Mouse (Mus musculus) adrenal gland, postnatal 14 days (tissue): Measurements from ENCODE around the gene Itpr1. TPM values are rescaled to one million over a fixed set of nuclear protein-coding genes. Genes with fewer than 3 reads are reported as not detected.
A peak's percentile ranks its signal among the peaks of the same experiment; 100 is the strongest.

Experiments
- DNase-seq: peaks from one replicate; pipeline ENCODE4 v3.0.0; 2021; ENCODE audit warnings: mixed read lengths
- total RNA-seq: library from RNA; stranded (reverse); gene quantifications from 2 replicates; pipeline ENCODE4 v1.2.3, GENCODE M21; 2021

The Itpr1 gene
- total RNA-seq, 1 experiment from 2014 or later, result 121 TPM

- DNase-seq, result no peak
Observed at GRCm38 (mm10) chr6:108278826-108279630, 66.1 kb downstream of the Itpr1 start.

DNA sequence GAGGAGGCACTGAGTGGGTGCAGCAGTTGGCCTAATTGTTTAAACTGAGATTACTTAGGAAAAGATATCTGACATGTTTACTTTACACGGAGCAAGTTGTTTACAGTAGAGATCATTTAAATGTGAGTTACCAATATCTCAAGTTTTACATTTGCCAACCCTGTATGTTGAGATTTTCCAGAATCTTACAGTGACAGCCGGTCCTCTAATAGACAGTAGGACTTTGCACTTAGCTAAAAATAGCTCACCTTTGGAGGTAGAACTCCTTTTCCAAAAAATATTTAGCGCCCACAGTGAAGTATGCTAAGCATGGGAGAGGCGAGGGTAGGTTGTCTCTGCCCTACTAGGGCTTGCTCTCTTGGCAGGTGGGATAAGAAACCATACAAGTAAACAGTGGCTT lies 69.2 kb downstream of the Itpr1 start:
- DNase-seq, result no peak

- no peak for DNase-seq
Observed at GRCm38 (mm10) chr6:108282621-108283020, 69.7 kb downstream of the Itpr1 start.

DNA sequence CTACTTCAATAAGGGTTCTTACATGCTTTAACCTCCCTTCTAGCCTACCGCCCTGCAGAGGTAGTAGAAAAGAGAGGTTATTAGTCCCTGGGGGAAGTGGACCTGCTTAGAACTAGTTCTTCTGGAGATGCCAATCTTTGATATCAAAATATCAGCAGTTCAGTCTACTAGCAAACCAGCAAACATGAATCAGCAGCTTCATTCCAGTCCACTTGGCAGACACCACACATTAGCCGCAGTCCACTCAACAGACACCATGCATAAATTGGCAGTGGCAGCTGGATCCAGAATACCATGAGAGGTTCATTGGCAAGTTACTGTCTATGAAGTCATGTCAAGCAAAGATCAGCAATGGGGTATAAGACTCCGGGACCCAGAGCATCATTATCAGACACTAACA lies 71.8 kb downstream of the Itpr1 start:
- no peak for DNase-seq

DNA sequence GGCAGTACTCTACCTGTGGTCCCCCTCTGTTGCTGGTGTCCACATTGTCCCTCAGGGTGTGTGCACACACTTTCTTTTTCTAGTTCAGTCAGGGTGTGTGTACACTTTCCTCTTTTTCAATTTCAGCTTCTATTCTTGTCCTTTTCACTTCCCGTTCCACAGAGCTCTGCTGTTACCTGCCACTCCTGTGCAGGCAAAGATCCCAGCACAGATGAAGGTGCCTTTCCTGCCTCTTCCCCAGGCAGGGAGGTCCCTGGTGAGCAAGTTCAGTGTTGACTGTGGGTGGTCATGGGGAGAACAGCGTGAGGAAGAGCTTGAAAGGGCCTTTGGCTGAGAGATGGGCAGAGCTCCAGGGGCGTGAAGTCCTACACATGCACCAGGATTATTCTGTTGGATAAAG lies 76.1 kb downstream of the Itpr1 start:
- DNase-seq, result no peak

- DNase-seq, result no peak
Observed at GRCm38 (mm10) chr6:108290978-108291377, 78.1 kb downstream of the Itpr1 start.

GRCm38 (mm10) chr6:108291556-108291955 lies 78.7 kb downstream of the Itpr1 start:
- DNase-seq, result peak; percentile 14

DNA sequence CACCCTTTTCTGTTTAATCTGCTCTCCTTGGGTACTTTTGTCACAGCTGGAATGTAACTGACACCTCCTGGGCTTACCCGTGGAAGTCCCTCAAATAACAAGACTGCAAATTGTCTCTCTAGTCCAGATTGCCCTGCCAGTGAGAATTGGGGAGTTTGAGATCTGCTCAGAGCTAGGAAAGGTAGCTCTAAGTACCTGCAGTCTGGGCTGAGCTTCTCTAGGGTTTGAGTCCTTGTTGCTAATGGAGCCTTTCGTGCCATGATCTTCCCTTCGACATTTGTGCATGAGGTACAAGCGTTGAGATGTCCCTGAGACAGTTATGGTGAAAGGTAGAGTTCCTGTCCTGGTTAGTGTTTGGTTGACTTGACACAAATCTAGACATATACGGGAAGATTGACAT lies 89.0 kb downstream of the Itpr1 start:
- DNase-seq, result no peak

DNA sequence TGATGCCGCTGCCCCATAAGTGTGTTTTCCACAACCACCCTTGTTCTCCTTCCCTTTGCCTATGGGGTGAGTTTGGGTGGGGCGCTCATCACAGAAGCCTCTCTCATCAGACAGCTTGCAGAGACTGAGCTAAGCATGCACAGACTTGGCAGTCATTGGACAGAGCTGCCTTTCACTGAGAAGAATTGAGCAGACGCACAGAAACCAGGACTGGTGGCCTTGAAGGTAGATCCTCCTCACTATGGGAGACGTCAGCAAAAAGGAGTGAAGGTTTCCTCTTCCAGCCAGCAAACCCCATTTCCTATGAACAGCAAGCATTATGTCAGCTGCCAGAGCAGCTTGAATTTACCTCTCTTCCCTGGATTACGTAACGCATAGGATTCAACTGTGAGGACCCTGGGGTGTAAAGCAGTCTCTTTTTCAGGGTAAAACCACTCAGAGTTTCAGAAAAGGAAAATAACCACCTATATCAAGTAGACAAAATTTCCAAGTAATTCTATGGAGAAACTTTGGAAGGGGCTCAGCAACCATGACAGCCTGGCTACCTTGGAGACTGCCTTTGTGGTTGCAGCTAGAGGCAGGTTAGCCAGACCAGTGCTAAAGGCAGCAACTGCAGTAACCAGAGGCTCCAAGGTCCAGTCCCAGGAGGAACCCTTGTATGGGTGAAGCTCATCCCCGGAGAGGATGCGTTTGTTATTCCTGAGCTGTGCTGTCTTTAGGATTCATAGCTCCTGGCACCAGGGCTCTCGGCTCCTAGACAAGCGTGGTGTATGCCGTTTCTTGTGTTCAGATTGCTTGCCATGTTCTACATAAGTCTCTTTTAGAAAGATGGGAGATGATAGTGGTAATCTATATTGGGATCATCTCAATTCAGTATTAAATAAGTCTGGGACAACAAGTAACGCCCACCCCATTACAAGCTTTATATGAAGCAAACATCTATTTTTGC lies 91.0 kb downstream of the Itpr1 start:
- no peak for DNase-seq

DNA sequence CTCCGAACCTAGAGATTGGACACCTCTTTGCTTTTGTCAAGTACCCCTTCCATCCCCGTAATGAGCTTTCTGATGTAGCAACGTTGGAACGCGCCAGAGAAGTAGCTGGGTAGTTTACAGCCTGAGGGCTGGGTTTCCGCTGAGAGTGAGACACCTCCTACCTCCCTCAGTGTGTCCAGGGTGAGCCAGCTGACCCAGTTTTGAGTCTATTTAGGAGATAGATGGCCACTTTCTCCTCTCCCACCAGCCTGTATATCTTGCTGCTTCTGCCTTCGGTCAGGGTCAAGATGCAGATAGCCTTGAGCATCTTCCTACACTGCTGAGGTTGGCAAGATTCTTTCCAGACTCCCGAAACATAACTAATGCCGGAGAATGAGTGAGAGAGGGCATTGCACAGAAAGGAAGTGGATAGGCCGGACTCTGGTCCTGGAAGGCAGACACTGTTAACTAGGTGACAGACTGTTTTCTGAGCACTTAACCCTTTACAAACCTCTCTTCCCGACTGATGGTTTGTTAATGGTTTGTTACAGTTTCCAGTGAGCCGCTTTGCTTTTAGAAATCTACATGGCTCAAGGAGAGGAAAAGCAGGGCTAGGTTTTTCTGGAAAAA lies 92.4 kb downstream of the Itpr1 start:
- DNase-seq, result peak; percentile 31

GRCm38 (mm10) chr6:108306240-108306639 lies 93.3 kb downstream of the Itpr1 start:
- peak; percentile 64 for DNase-seq

GRCm38 (mm10) chr6:108306910-108307584 lies 94.2 kb downstream of the Itpr1 start:
- DNase-seq, result peak; percentile 31

DNA sequence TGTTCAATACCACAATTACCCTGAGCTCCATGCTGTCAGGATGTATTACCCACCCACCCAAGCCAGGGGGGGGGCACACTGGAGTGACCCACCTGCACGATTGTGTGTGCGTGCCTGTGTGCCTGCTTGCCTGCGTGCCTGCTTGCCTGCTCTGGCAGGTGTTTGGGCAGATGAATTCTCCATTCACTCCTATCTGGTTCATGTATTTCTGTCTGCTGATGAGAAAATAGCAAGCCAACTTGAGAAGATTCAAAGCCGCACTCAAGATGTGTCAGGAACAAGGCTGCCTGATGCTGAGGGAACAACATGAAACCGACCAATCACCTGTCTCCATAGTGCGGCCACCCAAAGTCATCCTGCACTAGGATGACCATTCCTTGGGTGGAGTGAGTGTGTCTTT lies 94.9 kb downstream of the Itpr1 start:
- DNase-seq, result no peak

GRCm38 (mm10) chr6:108309391-108310182 lies 96.7 kb downstream of the Itpr1 start:
- no peak for DNase-seq

DNA sequence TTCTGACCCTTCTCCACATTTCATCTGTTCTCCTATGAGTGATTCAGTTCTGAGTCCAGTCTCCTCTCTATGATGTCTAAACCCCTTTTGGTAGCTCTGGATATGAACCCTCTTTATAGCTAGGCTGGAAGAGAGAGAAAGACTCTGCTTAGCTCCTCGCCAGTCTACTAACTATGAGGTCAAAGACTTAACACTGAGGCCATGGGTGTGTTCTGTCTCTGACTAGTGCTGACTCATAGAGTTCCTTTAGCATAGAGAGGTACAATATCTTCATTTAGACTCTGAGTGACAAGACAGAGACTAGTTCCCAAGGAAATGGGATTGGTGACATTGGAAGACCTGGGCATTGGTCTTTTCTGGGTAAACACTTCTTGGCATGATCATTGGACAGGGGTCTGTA lies 100.2 kb downstream of the Itpr1 start:
- DNase-seq, result no peak

DNA sequence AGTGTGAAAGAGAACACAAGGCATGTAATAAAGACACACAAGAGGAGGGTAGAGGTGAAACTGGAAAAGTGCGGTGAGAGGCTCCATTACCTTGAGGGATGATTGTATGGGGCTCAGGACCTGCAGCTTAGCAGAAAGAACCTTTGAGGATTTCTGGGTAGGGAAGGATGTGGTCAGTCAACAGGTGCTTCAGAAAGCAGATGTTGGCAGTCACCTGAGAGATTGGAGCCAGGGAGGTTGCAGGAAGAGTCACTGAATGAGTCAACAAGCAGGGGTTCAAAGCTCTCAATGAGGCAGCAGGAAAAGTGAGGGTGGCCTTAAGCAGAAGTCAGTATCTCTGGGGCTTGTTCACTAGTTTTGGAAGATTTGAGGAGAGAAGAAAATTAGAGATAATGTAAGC lies 101.1 kb downstream of the Itpr1 start:
- DNase-seq, result no peak

DNA sequence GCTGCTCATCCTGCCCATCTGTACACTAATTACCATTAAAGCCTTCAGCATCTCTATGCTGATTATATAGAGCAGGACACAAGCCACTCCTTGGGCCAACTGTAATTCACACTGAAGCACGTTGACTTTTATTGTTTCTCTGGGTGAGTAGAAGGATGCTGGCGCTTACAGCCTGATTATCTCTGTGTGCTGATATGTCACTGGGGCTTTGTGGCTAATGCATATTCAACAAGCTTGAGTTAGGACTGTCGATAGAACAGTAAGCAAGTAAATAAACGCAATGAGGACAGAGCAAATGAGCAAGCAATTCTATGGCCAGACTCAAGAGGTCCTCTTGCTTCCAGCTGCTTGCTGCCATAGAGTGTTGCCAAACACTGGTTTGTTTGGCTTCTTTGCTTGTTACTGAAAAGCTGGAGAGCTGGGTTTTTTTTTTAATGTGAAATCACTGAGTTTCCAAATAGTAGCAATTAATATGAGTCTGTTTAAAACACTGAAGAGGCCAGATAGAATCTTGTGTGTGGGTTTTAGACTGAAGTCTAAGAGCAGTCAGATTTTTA lies 103.5 kb downstream of the Itpr1 start:
- no peak for DNase-seq

DNA sequence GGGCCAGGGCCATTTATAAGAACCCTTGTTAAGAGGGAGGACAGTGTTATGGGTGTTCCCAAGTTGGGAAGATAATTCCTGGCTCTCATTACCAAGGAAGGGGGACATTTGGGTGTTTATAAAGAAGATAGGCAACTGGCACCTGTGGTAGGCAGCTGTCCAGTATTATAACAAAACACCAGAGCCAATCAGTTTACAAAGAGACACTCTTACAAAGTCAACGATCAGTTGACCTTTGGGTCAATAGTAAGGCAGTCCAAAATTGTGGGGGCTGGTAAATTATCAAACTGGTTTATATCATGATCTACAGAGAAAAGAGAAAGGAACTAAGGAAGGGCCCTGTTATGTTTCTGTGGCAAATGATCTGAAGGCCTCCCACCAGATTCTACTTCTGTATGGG lies 104.1 kb downstream of the Itpr1 start:
- no peak for DNase-seq

DNA sequence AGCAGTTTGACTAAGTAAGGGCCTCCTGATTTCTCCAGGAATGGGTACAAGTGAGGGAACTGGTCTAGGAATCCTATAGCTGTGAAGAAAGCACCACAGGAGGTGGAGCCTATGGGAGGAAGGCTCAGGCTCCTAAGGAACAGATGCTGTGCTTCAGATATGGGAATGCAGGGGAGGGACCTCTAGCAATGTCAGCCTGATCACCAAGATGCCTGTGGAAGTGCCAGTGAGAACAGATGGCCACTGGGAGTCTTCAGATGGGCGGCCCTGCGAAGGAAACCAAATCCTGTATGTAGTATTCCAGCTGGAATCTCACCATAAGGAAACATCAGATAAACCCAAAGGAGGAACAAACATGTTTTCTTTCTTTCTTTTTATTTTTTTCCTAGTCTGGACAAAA lies 108.8 kb downstream of the Itpr1 start:
- no peak for DNase-seq

DNA sequence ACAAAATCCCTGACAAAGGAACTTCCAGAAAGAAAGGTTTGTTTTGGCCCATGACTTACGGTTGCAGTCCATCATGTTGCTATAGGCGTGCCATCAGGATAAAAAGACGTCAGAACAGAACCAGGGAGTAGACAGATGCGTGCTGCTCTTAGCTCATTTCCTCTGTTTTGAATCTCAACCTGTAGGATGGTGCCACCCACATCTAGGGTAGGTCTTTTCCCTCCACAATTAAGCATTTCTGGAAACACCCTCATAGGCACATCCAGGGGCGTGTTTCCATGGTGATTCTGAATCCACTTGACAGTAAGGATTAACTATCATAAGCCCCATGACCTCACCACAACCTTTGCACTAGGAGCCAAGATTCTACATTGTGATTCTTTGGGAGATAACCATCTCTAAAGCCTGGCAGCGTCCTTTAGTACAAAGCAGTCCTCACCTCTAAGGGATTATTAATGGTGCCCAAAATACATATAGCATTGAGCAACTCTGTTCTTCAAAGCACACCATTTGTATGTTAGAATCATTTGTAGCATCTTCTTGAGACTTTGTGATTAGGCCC lies 111.6 kb downstream of the Itpr1 start:
- DNase-seq, result no peak

DNA sequence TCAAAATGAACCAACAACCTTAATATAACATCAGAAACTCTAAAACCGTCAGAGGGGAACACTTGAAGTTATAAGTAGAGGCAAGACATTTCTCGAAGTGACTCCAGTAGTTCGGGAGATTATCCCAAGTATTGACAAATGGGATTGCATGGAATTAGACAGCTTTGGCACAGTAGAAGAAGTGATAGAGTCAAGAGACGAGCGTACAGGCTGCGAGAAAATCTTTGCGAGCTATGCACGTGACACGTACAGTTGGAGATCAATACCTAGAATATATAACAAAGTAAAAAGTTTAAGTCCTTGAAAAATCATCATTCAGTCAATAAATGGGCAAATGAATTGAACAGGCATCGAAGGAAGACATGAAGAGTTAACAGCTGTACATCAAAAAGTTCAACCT lies 112.5 kb downstream of the Itpr1 start:
- DNase-seq, result no peak
